Mouse (Mus musculus): ENCODE measurements at regions not wholly inside any gene's neighbourhood (a gene's known extent, or its start where the extent isn't known, plus 50 kb on each side); places are given as distances from the start of the nearest gene placed in this dataset.

- TF ChIP-seq CTCF (IDR thresholded peaks at IDR 0.05; ENCODE audit: borderline replicate concordance, insufficient read depth, low read depth, low read length): no peak
- no peak for TF ChIP-seq POLR2A (IDR thresholded peaks at IDR 0.05; ENCODE audit: borderline replicate concordance, insufficient read depth, low read length)
Measured at GRCm38 (mm10) chr2:95231739-95232134, 793.8 kb upstream of the Api5 start.

All from cerebellum, adult 2 months (tissue).